Mouse (Mus musculus) MEL (cell line): ENCODE data around the gene Gen1.

ENCODE experiments used
- CTCF ChIP-seq, 3 experiments: IDR thresholded peaks in 2 of 3; conservative IDR thresholded peaks in 1 of 3; 2 replicates each; pipeline ENCODE4 v1.5.1; 2011 to 2012; ENCODE audit warnings: low read length in 3 of 3, low read depth in 2 of 3, mild to moderate bottlenecking in 2 of 3, improper control_type of control experiment in 1 of 3, inconsistent platforms in 1 of 3, mixed read lengths in 1 of 3, moderate library complexity in 1 of 3; ENCODE audit not compliant: control insufficient read depth in 1 of 3, insufficient read depth in 1 of 3, poor library complexity in 1 of 3, severe bottlenecking in 1 of 3
- EP300 ChIP-seq, 2 experiments: IDR thresholded peaks; 2 replicates each; pipeline ENCODE4 v1.6.1; 2011; ENCODE audit warnings: improper control_type of control experiment in 2 of 2, low read length in 2 of 2, low read depth in 1 of 2, mild to moderate bottlenecking in 1 of 2
- ETS1 ChIP-seq: IDR thresholded peaks from 2 replicates; pipeline ENCODE4 v1.6.1; 2012; ENCODE audit warnings: low read depth, mild to moderate bottlenecking, inconsistent platforms, low read length, improper control_type of control experiment, moderate library complexity
- KAT2A ChIP-seq: conservative IDR thresholded peaks from 2 replicates; pipeline ENCODE4 v1.6.1; 2012; ENCODE audit warnings: low read depth, low read length, improper control_type of control experiment, inconsistent platforms
- MAX ChIP-seq: IDR thresholded peaks from 2 replicates; pipeline ENCODE4 v1.6.1; 2011; ENCODE audit warnings: low read length, improper control_type of control experiment
- MEF2A ChIP-seq: IDR thresholded peaks from 2 replicates; pipeline ENCODE4 v1.6.1; 2014; ENCODE audit warnings: low read depth, mild to moderate bottlenecking, inconsistent platforms, low read length, improper control_type of control experiment; ENCODE audit not compliant: poor library complexity, insufficient replicate concordance, severe bottlenecking; ENCODE audit errors: extremely low read depth
- POLR2A ChIP-seq, 2 experiments: IDR thresholded peaks; 2 replicates each; pipeline ENCODE4 v1.6.1; 2011 to 2012; ENCODE audit warnings: low read length in 2 of 2, mild to moderate bottlenecking in 2 of 2, control low read depth in 1 of 2, improper control_type of control experiment in 1 of 2, low read depth in 1 of 2, moderate library complexity in 1 of 2; ENCODE audit not compliant: control insufficient read depth in 1 of 2, insufficient read depth in 1 of 2, poor library complexity in 1 of 2
- POLR2AphosphoS2 ChIP-seq: IDR thresholded peaks from 2 replicates; pipeline ENCODE4 v1.6.1; 2011; ENCODE audit warnings: low read length, improper control_type of control experiment
- TAL1 ChIP-seq: IDR thresholded peaks from 2 replicates; pipeline ENCODE4 v1.6.1; 2012; ENCODE audit warnings: mild to moderate bottlenecking, inconsistent platforms, low read length, moderate library complexity, mixed read lengths
- USF1 ChIP-seq: IDR thresholded peaks from 2 replicates; pipeline ENCODE4 v1.6.1; 2014; ENCODE audit warnings: low read depth, mild to moderate bottlenecking, inconsistent platforms, low read length, improper control_type of control experiment, moderate library complexity

DNA sequence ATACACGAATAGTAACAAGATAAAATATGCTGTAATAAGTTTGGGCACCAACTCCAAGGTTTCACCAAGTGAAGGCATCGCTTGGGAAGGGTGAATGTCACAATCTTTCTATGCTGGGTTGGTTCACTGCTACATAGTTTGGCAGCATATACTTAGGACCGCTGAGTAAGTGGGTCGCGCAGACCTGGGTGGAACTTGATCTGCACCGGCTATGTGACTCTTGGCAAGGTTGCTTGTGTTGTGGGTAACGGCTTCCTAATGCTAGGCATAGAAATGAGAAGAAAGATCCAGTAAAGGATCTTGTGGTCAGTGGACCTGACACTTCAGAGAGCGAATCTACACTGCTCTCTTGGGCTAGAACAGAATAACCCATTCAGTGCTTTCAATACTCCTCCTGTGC is 63.1 kb downstream of the Gen1 start:
- TF ChIP-seq MEF2A (no peak), POLR2A (IDR thresholded peaks at IDR 0.05; ENCODE audit: control insufficient read depth in 1 of 2, insufficient read depth in 1 of 2, low read depth in 1 of 2, low read length in 2 of 2, poor library complexity in 1 of 2) (no peak), EP300 (IDR thresholded peaks at IDR 0.05; ENCODE audit: low read depth in 1 of 2, low read length in 2 of 2) (no peak), USF1 (no peak), POLR2AphosphoS2 (no peak), TAL1 (no peak), MAX (no peak), ETS1 (no peak), CTCF (IDR thresholded peaks at IDR 0.05 in 2 of 3, conservative IDR thresholded peaks at IDR 0.05 in 1 of 3; ENCODE audit: control insufficient read depth in 1 of 3, insufficient read depth in 1 of 3, low read depth in 2 of 3, low read length in 3 of 3, poor library complexity in 1 of 3, severe bottlenecking in 1 of 3) (no peak), KAT2A (no peak)
